Mouse (Mus musculus) hindbrain, postnatal 0 days (tissue): ENCODE results near the gene Rnf157. TPM values are rescaled to one million over a fixed set of nuclear protein-coding genes. Genes with fewer than 3 reads are reported as not detected.
"Not testable (repeated sequence)": the region's sequence is repeated elsewhere in the genome, so short reads cannot be mapped to it uniquely, and the experiment has no call there.

Experiments
- ATAC-seq: fragments of 200-750 bp; cut with Nextera tagmentation; 2 replicates; pipeline ENCODE4 v1.8.0; 2017; ENCODE audit warnings: mild to moderate bottlenecking, moderate TSS enrichment, moderate library complexity
- DNase-seq: peaks from one replicate; pipeline ENCODE4 v3.0.0-alpha.2; 2015; ENCODE audit warnings: low spot score
- H3K27ac ChIP-seq: fragments of 300-500 bp; sonication (generic); 2 replicates; pipeline ENCODE4 v1.5.1; 2014; ENCODE audit warnings: mild to moderate bottlenecking
- H3K27me3 ChIP-seq: fragments of 300-500 bp; sonication (generic); 2 replicates; pipeline ENCODE4 v1.6.1; 2014; ENCODE audit warnings: low read length, mixed read lengths; ENCODE audit not compliant: insufficient read depth
- H3K36me3 ChIP-seq: fragments of 300-500 bp; sonication (generic); 2 replicates; pipeline ENCODE4 v1.6.1; 2014; ENCODE audit warnings: low read length, mixed read lengths; ENCODE audit not compliant: insufficient read depth
- H3K4me1 ChIP-seq: fragments of 300-500 bp; sonication (generic); 2 replicates; pipeline ENCODE4 v1.6.1; 2014; ENCODE audit warnings: antibody characterized with exemption, low read length, mixed read lengths; ENCODE audit not compliant: insufficient read depth
- H3K4me2 ChIP-seq: fragments of 300-500 bp; sonication (generic); 2 replicates; pipeline ENCODE4 v1.6.1; 2014; ENCODE audit warnings: low read depth, mild to moderate bottlenecking, low read length, moderate library complexity, mixed read lengths
- H3K4me3 ChIP-seq: fragments of 300-500 bp; sonication (generic); 2 replicates; pipeline ENCODE4 v1.5.1; 2014; ENCODE audit warnings: low read length
- H3K9ac ChIP-seq: fragments of 300-500 bp; sonication (generic); replicated peaks from 2 replicates; pipeline ENCODE4 v1.6.1; 2014; ENCODE audit warnings: mild to moderate bottlenecking, low read length, moderate library complexity, mixed read lengths
- H3K9me3 ChIP-seq: fragments of 300-500 bp; sonication (generic); 2 replicates; pipeline ENCODE4 v1.6.1; 2016; ENCODE audit warnings: low read length, mixed read lengths
- CTCF ChIP-seq: IDR thresholded peaks from 2 replicates; pipeline ENCODE4 v1.5.1; 2016; ENCODE audit warnings: antibody characterized with exemption, control low read depth, low read depth
- WGBS: fragments of 180-500 bp; shearing (Covaris S2); extraction: QIAGEN DNeasy Blood & Tissue Kit; methylation state at CpG from one replicate; pipeline ENCODE4 v1.1.7; 2014; 5-methylcytosine and 5-hydroxymethylcytosine counted together
- polyA plus RNA-seq: library from polyadenylated mRNA; unstranded; fragments of >200 nt; fragmentation: Nextera tagmentation; extraction: Ambion mirVana; gene quantifications from 2 replicates; pipeline ENCODE4 v1.2.1, GENCODE M21; 2015
- total RNA-seq: library from RNA; depleted of rRNA; stranded (reverse); fragments of >200 nt; gene quantifications from 2 replicates; pipeline ENCODE4 v1.2.3, GENCODE M21; 2014

The Rnf157 gene
- total and polyA plus RNA-seq, 2 experiments from 2014 or later: 60.5 to 117 TPM

DNA sequence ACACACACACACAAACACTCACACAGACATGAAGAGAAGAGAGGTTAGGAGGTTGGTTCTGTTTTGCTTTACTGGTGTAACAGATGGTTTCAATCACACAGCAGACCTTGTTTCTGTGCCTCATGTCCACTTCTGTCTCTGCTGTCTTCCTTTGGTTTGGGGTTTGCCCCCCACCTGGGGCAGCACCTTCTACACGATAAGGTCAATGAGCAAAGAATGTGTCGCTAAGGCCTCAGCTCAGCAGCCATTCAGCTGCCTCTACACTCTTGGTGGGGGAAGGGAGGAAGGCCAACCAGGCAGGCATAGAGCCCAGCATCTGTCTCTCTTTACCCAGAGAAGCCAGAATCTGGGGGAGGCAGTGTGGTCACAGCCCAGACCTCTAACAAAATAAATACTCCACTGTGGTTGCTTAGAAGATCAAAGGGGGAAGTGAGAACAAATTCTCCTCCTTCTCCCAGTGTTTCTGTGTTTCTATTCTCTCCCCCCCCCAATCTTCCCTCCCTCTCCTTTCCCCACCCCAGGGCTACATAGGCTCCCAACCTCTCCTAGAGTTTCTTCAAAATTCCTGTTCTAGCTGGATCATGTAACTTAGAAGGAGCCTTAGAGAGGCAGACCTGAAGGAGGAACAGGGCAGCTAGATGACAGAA lies 5.5 kb upstream of the Rnf157 start:
- no peak for TF ChIP-seq CTCF
- Histone ChIP-seq H3K36me3 (no peaks in the 10 kb centered on the region), H3K4me1 (peaks cover 1% of the 10 kb centered on the region; the same call in 1 of the 2 replicates), H3K27me3 (no peaks in the 10 kb centered on the region), H3K27ac (no peak overlapping the region), H3K9ac (no peak overlapping the region), H3K9me3 (no peaks in the 10 kb centered on the region), H3K4me2 (no peak overlapping the region), H3K4me3 (no peak overlapping the region)
- ATAC-seq (no peak), DNase-seq (no peak)
- WGBS: 21% methylated on average over 2 of the region's 2 CpGs

DNA sequence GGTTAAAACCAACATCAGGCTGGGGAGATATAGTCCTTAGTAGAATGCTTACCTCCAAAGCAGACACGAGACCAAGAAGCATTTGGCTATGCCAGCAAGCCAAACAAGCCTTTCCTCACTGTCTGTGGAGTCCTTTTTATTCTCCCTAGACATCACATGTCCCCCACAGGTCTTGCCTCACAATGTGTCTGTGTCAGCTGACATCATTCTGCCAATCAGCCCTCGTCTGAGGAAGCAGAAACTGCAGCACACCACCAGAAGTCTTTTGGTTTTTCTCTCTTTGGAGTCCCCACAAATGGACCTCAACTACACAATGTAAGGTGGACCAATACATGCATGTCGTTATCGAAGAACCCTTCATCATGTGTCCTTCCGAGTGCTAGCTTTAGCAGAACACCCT lies 4.2 kb upstream of the Rnf157 start:
- H3K36me3 ChIP-seq: no peaks in the 10 kb centered on the region
- H3K9ac ChIP-seq: no peak overlapping the region
- DNase-seq: no peak
- no peak for ATAC-seq
- no peaks in the 10 kb centered on the region for H3K27me3 ChIP-seq
- no peak overlapping the region for H3K4me3 ChIP-seq
- no peaks in the 10 kb centered on the region for H3K9me3 ChIP-seq
- no peak overlapping the region for H3K27ac ChIP-seq
- no peak overlapping the region for H3K4me2 ChIP-seq
- peaks cover 5% of the 10 kb centered on the region; the same call in 1 of the 2 replicates for H3K4me1 ChIP-seq
- TF ChIP-seq CTCF: no peak
- 90% methylated on average over 5 of the region's 5 CpGs for WGBS

DNA sequence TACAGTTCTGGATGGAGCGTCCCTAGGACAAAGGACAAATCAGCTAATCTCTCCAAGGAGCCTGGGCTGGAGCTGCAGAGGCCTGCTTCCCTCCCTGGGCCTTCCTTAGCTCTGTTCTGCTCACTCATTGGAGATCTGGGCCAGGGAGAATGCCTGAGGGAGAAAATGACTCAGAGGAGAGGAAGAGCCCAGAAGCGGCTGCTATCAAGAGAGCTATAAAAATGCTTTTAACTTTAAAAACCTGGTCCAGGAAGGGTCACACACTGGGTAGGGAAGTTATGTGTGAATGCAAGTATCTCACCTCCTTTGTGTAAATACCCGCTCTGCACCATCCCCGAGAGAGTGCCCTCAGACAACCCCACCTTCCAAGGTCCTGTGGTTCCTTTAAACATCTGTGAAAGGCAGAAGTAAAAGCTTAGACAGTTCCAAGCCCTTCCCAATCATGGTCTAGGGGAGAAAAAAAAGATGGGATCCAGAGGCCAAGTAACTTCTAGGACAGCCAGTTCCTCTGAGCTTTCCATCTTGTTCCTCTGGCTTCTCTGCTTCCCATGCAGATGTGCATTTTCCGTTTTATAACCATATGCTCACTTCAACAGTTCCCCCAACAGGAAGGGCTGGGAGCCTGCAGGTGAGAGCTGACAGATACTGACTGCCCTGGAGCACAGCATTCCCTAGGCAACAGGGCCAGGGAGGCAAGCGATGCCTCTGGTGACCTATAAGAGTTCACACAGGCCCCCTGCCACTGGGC lies 3.5 kb upstream of the Rnf157 start:
- Histone ChIP-seq H3K4me1 (peaks cover 12% of the 10 kb centered on the region; the same call in 1 of the 2 replicates), H3K27ac (no peak overlapping the region), H3K4me2 (no peak overlapping the region), H3K9me3 (no peaks in the 10 kb centered on the region), H3K36me3 (no peaks in the 10 kb centered on the region), H3K4me3 (no peak overlapping the region), H3K27me3 (no peaks in the 10 kb centered on the region), H3K9ac (no peak overlapping the region)
- TF ChIP-seq CTCF: no peak
- ATAC-seq (no peak), DNase-seq (no peak)
- 83% methylated on average over 6 of the region's 6 CpGs for WGBS

DNA sequence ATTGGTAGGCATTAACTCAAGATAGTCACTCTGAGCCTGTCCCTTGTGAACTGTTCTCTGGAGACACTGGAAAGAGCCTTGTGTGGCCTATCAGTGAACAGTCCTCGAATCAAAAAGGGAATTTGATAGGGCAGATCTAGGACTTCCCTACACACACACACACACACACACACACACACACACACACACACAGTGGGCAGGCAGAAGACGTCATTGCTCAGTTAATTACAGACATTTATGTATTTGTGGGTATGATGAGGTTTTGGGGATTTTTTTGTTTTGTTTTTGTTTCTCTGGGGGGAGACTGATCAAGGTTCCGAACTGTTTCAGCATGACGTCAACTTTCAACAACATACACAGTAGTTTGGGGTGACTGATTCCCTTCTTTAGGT lies 795 bp upstream of the Rnf157 start:
- H3K4me2 ChIP-seq: peak overlapping the region; percentile 90
- H3K36me3 ChIP-seq: no peaks in the 10 kb centered on the region
- 53% methylated on average over 4 of the region's 4 CpGs for WGBS
- no peak for TF ChIP-seq CTCF
- H3K9ac ChIP-seq: peak overlapping the region; percentile 92; the same call in 1 of the 2 replicates
- H3K9me3 ChIP-seq: no peaks in the 10 kb centered on the region
- H3K4me3 ChIP-seq: peak overlapping the region; percentile 81; the same call in 1 of the 2 replicates
- peak overlapping the region; percentile 94 for H3K27ac ChIP-seq
- ATAC-seq (peak; percentile 50), DNase-seq (peak; percentile 30)
- H3K27me3 ChIP-seq: no peaks in the 10 kb centered on the region
- H3K4me1 ChIP-seq: peaks cover 12% of the 10 kb centered on the region; the same call in 1 of the 2 replicates

DNA sequence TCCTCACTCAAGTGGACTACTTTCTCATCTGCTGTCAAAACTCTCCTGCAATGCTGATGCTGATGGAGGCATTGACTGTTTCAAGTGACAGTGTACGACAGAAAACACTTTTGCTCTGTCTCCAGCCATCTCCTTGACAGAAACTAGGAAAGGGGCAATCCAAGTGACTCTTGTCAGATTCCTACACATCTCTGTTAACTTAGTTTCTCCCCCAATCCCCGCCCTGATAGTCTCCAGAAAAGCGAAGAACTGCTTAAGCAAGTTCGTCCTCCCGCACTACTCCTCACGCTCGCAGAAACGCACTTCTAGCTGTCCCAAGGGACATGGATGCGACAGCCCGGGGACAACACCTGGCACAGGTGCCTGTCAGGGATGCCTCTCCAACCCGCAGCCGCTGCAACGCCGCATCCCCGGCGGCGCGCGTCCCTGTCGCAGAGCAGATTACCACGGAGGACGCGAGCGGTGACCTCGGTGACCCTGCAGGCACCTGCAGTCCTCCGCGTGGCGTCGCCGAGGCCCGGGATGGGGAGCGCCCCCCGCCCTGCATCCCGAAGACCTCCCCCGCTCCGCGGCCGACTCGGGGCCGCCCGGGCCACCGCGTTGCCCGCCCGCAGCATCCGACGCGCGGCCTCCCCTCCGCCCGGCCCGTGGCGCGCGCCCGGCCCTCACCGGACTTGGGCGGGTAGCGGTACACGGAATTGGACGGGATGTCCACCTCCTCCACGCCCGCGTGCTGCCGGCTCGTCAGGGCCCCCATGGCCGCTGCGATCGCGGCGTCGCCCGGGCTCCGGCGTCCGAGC lies 604 bp downstream of the Rnf157 start:
- TF ChIP-seq CTCF: no peak
- H3K9ac ChIP-seq: peak overlapping the region; percentile 92
- WGBS: 2% methylated on average over 66 of the region's 76 CpGs
- DNase-seq (peak; percentile 41), ATAC-seq (peak; percentile 57)
- no peaks in the 10 kb centered on the region for H3K9me3 ChIP-seq
- H3K27me3 ChIP-seq: no peaks in the 10 kb centered on the region
- peaks cover 12% of the 10 kb centered on the region; the same call in 1 of the 2 replicates for H3K4me1 ChIP-seq
- H3K4me2 ChIP-seq: peak overlapping the region; percentile 90
- H3K4me3 ChIP-seq: peak overlapping the region; percentile 81
- H3K27ac ChIP-seq: peak overlapping the region; percentile 94
- no peaks in the 10 kb centered on the region for H3K36me3 ChIP-seq

DNA sequence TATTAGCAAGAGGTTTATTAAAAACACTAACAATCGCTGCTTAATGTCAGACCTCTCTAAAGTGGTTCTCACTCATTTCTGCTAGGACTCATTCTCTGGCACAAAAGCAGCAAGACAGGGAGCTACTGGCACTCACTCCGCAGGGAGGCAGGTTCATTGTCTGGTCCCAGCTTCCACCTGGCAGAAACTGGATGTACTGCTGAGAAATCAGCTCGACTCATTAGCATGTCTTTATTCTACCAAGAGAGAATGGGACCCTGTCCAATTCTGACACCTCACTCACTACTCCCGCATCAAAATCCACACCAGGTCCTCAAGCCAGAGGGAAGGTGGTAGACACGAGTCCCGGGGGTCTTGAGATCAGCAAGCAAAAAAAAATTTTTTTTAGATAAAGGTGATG lies 1.2 kb downstream of the Rnf157 start:
- H3K4me1 ChIP-seq: peaks cover 12% of the 10 kb centered on the region; the same call in 1 of the 2 replicates
- peak overlapping the region; percentile 92; the same call in 1 of the 2 replicates for H3K9ac ChIP-seq
- peak overlapping the region; percentile 90 for H3K4me2 ChIP-seq
- ATAC-seq (no peak), DNase-seq (peak; percentile 57)
- no peaks in the 10 kb centered on the region for H3K9me3 ChIP-seq
- H3K27ac ChIP-seq: no peak overlapping the region
- no peaks in the 10 kb centered on the region for H3K36me3 ChIP-seq
- H3K27me3 ChIP-seq: no peaks in the 10 kb centered on the region
- TF ChIP-seq CTCF: no peak
- peak overlapping the region; percentile 81 for H3K4me3 ChIP-seq
- WGBS: 4% methylated on average over 6 of the region's 6 CpGs

DNA sequence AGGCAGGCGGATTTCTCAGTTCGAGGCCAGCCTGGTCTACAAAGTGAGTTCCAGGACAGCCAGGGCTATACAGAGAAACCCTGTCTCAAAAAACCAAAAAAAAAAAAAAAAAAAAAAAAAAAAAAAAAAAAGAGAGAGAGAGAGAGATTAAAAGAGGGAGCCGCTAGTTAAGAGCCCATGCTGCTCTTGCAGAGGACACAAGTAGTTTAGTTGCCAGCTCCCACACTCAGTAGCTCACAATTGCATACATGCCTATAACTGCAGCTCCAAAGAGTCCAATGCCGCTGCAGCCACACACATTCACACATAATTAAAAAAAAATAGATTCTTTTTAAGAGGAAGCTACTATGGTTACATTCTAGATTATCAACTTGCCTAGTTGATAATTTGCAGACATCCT lies 2.4 kb downstream of the Rnf157 start:
- peaks cover 12% of the 10 kb centered on the region; the same call in 1 of the 2 replicates for H3K4me1 ChIP-seq
- H3K4me3 ChIP-seq, H3K27ac ChIP-seq, H3K36me3 ChIP-seq, H3K27me3 ChIP-seq, ATAC-seq, H3K9me3 ChIP-seq, H3K9ac ChIP-seq, DNase-seq: not testable (repeated sequence)
- H3K4me2 ChIP-seq: peak overlapping the region; percentile 90
- 83% methylated on average over 4 of the region's 4 CpGs for WGBS
